Mouse (Mus musculus) yolk sac, embryonic 10.5 days (tissue): Measurements from ENCODE around the gene Abcg3.
"Not testable (repeated sequence)": the region's sequence is repeated elsewhere in the genome, so short reads cannot be mapped to it uniquely, and the experiment has no call there.

Experiments
- DNase-seq: peaks from one replicate; pipeline ENCODE4 v3.0.0-alpha.2; 2017; ENCODE audit warnings: low spot score

The Abcg3 gene

DNA sequence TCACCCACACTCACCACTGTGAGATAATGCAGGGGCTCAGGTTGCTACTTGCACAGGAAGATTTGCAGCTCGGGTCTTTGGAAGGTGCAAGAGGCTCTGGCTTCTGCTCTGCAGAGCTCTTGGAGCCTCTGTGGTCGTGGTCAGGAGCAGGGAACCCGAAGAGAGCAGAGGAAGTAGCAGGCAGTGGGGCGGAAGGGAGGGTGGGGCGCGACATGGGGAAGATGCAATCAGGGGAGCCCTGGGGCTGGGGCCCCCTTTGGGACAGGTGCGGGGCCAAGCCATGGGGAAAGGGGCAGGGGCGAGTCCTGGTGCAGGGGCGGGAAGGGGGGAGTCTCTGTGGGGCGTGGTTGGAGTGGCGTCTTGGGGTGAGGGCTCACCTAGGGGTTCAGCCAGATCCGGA, at the start of gene Abcg3:
Gene Abcg3 (minus strand): TSS at position 184 of the 400 bp plus-strand sequence.
- no peak for DNase-seq

GRCm38 (mm10) chr5:105012551-105012950, 30.0 kb upstream of the Abcg3 start:
- DNase-seq, result no peak

- DNase-seq, result no peak
Measured at GRCm38 (mm10) chr5:105011570-105011969, 29.1 kb upstream of the Abcg3 start.

DNA sequence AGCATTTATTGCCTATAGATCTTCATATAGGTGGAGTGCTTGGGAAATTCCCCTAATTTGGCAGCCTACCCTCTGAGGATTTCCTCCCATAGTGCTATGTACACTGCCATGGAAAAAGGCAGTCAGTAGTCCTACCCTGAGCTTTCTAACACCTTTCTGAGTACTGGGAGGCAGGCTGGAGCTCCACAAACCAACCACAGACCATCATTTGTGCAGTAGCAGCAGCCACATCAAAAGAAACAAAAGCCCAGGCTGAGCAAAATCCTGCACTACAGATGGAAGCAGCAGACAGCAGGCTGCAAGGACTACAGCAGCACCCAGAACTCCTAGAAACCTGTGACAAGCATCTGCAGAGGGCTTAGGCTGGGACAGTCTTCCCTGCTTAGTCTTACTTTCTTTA, 27.9 kb upstream of the Abcg3 start:
- DNase-seq, result no peak

GRCm38 (mm10) chr5:104989411-104989810, 6.9 kb upstream of the Abcg3 start:
- DNase-seq, result no peak

GRCm38 (mm10) chr5:104988000-104988399, 5.5 kb upstream of the Abcg3 start:
- no peak for DNase-seq

GRCm38 (mm10) chr5:104986706-104987105, 4.2 kb upstream of the Abcg3 start:
- DNase-seq, result no peak

DNA sequence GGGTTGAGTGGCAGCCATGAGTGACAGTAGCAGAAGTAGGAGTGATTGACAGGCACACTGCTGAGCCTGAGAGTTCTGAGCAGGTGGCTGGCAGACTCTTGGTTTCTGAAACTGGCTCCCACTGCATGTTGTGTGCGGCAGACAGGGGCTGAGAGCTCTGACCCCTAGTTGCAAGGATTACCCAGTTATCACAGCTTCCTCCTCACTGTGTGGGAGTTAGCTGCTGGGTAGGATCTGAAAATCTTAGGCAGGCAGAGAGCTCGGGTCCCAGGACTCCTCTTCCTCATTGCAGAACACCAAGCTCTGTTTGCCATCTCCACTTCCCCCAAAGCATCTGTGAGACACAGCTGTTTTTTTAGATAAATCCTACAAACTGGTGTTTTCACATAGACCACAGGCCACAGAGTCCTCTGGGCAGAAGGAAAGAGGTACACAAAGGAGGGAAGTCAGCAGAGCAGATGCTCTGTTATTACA, 3.4 kb downstream of the Abcg3 start:
- DNase-seq, result no peak

DNA sequence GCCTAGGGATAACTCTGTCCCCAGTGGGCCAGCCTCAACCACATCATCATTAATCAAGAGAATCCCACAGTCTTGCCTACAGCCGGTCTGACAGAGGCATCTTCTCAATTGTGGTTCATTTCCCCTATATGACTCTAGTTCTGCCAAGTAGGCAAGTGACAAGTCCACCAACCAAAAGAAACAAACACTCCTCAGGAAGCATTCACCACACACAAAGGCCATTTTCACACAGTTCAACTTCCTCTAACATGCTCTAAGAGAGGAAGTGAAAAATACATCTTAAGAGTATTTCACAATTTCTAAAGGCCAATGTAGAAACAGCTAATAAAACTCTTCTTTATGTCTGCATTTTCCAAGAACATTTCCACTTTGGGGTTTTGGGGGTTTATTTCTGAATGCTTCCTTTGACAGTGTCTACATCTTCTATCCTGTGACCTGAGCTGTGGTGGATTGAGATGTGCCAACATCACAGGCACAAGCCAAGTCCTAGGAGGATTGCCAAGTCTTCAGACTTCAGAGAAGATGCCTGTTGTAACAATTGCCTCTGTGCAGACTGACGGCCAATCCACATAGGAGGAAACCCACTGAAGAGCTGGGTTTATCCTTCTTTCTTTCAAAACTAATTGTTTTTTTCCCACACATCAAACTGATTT, 24.3 kb downstream of the Abcg3 start:
- no peak for DNase-seq

DNA sequence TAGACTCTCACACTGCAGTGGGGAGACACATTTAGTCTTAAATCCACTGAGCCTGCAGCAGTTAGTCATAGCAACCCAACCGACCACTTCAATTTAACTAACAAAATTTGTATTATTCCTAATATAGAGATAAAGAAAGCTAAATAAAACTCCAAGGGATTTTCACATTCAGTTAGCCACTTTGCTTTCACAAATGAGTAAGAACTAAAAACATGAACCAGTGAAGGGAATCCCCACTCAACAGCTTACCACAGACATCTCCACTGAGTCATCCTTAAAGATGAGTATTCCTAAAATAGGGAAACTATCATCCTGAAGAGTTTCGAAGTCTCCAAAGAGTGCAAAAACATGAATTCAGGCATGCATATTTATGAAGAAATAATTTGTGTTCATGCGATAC, 27.3 kb downstream of the Abcg3 start:
- no peak for DNase-seq

- no peak for DNase-seq
Measured at GRCm38 (mm10) chr5:104946951-104947350, 35.6 kb downstream of the Abcg3 start.

- no peak for DNase-seq
Measured at GRCm38 (mm10) chr5:104934148-104934547, 48.4 kb downstream of the Abcg3 start.

DNA sequence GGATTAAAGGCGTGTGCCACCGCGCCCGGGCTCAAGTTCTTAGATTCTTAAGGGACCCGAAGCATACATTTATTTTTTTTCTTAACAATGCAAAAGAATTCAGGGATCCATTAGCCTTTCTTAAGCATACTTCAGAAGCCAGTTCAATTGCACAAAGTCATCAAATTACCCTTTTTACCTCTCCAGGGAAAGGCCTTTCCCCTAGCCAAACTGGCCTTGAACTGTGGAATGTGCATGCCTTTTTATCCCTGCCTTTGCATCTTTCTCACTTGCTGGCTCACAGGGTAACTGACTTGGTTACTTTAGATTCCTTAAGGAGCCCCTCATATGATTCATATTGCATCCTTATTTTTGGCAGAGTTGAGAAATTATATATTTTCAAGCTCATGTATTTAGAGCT, 76.0 kb downstream of the Abcg3 start:
- DNase-seq, result not testable (repeated sequence)
